ENCODE assay signal across 8 mouse cellular contexts in genomic region chr14:37135671-37136070, GRCm38 (mm10). TPM values are rescaled to one million over a fixed set of nuclear protein-coding genes. Genes with fewer than 3 reads are reported as not detected.
A peak's percentile ranks its signal among the peaks of the same experiment; 100 is the strongest.
DNase-seq lines count a peak whose midpoint lies in the region; ATAC-seq and TF ChIP-seq lines count a peak whose summit lies in the region.

No protein-coding gene starts in this region.

- peak overlapping the region; percentile 90 for H3K4me3 ChIP-seq in heart, adult 2 months
- H3K4me3 ChIP-seq in E14TG2a.4 (replicated peaks; ENCODE audit: low read length) = peak overlapping the region; percentile 96
- peak overlapping the region; percentile 96 for H3K4me3 ChIP-seq in forebrain, embryonic 15.5 days
- H3K4me3 ChIP-seq in liver, embryonic 16.5 days (ENCODE audit: low read depth, low read length) = peak overlapping the region; percentile 85

- no peak for TF ChIP-seq EP300 in heart, adult 2 months (IDR thresholded peaks at IDR 0.05; ENCODE audit: insufficient read depth, low read depth, low read length)

- intact Hi-C loops in heart, adult 2 months (cut with DNase I) = loop anchor here (10.0 kb wide), 1 partner anchor 211 kb away; no protein-coding TSS in a partner anchor

- no peak for TF ChIP-seq POLR2A in heart, adult 2 months (IDR thresholded peaks at IDR 0.05; ENCODE audit: insufficient read depth, low read depth, low read length)

- peaks cover 2% of the 10 kb centered on the region; the same call in 1 of the 2 replicates for H3K4me1 ChIP-seq in heart, adult 2 months (ENCODE audit: control insufficient read depth, insufficient read depth, low read length)
- H3K4me1 ChIP-seq in E14TG2a.4 (replicated peaks; ENCODE audit: low read depth, low read length) = peaks cover 14% of the 10 kb centered on the region
- H3K4me1 ChIP-seq in forebrain, embryonic 15.5 days = peaks cover 12% of the 10 kb centered on the region
- H3K4me1 ChIP-seq in liver, embryonic 16.5 days (ENCODE audit: control insufficient read depth, low read depth, low read length) = peaks cover 4% of the 10 kb centered on the region

- H3K36me3 ChIP-seq in heart, adult 2 months (ENCODE audit: control insufficient read depth, insufficient read depth, low read length) = peaks cover 18% of the 10 kb centered on the region
- peaks cover 29% of the 10 kb centered on the region for H3K36me3 ChIP-seq in E14TG2a.4 (ENCODE audit: insufficient read depth, low read length)
- peaks cover 16% of the 10 kb centered on the region for H3K36me3 ChIP-seq in forebrain, embryonic 15.5 days
- peaks cover 21% of the 10 kb centered on the region for H3K36me3 ChIP-seq in liver, embryonic 16.5 days (ENCODE audit: control insufficient read depth, insufficient read depth)

- no peaks in the 10 kb centered on the region for H3K79me2 ChIP-seq in heart, adult 2 months (replicated peaks; ENCODE audit: control insufficient read depth, insufficient read depth, low read length)

- H3K27me3 ChIP-seq in heart, adult 2 months (ENCODE audit: control insufficient read depth, insufficient read depth, low read length) = no peaks in the 10 kb centered on the region
- H3K27me3 ChIP-seq in E14TG2a.4 (ENCODE audit: insufficient read depth, low read length) = no peaks in the 10 kb centered on the region
- H3K27me3 ChIP-seq in forebrain, embryonic 15.5 days = no peaks in the 10 kb centered on the region
- no peaks in the 10 kb centered on the region for H3K27me3 ChIP-seq in liver, embryonic 16.5 days (ENCODE audit: control insufficient read depth, insufficient read depth, low read depth, low read length)

- 3% methylated on average over 10 of the region's 10 CpGs for WGBS in heart, adult 2 months
- under 1% methylated on average over 10 of the region's 10 CpGs for WGBS in forebrain, embryonic 15.5 days
- 3% methylated on average over 10 of the region's 10 CpGs for WGBS in liver, embryonic 16.5 days (ENCODE audit: insufficient replicate concordance)

- ATAC-seq in forebrain, embryonic 15.5 days (replicated peaks) = peak; percentile 70
- ATAC-seq in liver, embryonic 16.5 days (ENCODE audit: low read depth) = no peak

- no peak for TF ChIP-seq CTCF in heart, adult 2 months (IDR thresholded peaks at IDR 0.05)
- no peak for TF ChIP-seq CTCF in E14TG2a.4 (conservative IDR thresholded peaks at IDR 0.05; ENCODE audit: low read length)

- no peak for DNase-seq in heart, adult 2 months
- DNase-seq in heart, adult 8-10 months (ENCODE audit: low spot score) = no peak
- DNase-seq in ovary, postnatal 14 days (ENCODE audit: low spot score) = no peak
- DNase-seq in layer of hippocampus, adult 8-10 months (ENCODE audit: low spot score in 2 of 2) = no peak
- DNase-seq in kidney, postnatal 36 days = no peak

- no peaks in the 10 kb centered on the region for H3K9me3 ChIP-seq in E14TG2a.4 (ENCODE audit: low read length)
- no peaks in the 10 kb centered on the region for H3K9me3 ChIP-seq in forebrain, embryonic 15.5 days
- no peaks in the 10 kb centered on the region for H3K9me3 ChIP-seq in liver, embryonic 16.5 days (replicated peaks; ENCODE audit: control insufficient read depth, low read length)

- H3K4me2 ChIP-seq in forebrain, embryonic 15.5 days (replicated peaks) = peak overlapping the region; percentile 57
- peak overlapping the region; percentile 78 for H3K4me2 ChIP-seq in liver, embryonic 16.5 days (ENCODE audit: low read depth, low read length)

- H3K9ac ChIP-seq in heart, adult 2 months (ENCODE audit: low read depth, low read length) = peak overlapping the region; percentile 72
- H3K9ac ChIP-seq in forebrain, embryonic 15.5 days (replicated peaks) = peak overlapping the region; percentile 52
- H3K9ac ChIP-seq in liver, embryonic 16.5 days (ENCODE audit: low read depth, low read length) = peak overlapping the region; percentile 71

- peak overlapping the region; percentile 87 for H3K27ac ChIP-seq in heart, adult 2 months
- peak overlapping the region; percentile 68 for H3K27ac ChIP-seq in forebrain, embryonic 15.5 days (replicated peaks)
- peak overlapping the region; percentile 82 for H3K27ac ChIP-seq in liver, embryonic 16.5 days (ENCODE audit: low read length)

RNA-seq across cellular contexts. Expression of gene Ghitm, which starts 0.6 kb away (rescaled TPM):
- 100 to 1,000 TPM; 604 to 677 TPM for total RNA-seq in heart, adult 2 months (2021)
- 328 and 496 TPM in 2 replicates for polyA plus RNA-seq in heart, adult 2 months (2012; rRNA removed)
- 100 to 1,000 TPM; 632 to 720 (median 680) TPM for total RNA-seq in heart, adult 8-10 months (2022)
- polyA plus RNA-seq in forebrain, embryonic 15.5 days (2015; fragmentation: Nextera tagmentation; extraction: Ambion mirVana) = 184 and 186 TPM in 2 replicates
- 252 and 258 TPM in 2 replicates for polyA plus RNA-seq in liver, embryonic 16.5 days (2015; fragmentation: Nextera tagmentation; extraction: Ambion mirVana)
- 100 to 1,000 TPM; 355 to 445 (median 417) TPM for total RNA-seq in layer of hippocampus, adult 8-10 months (2022)

RNA-seq across cellular contexts. Expression of gene 2610528A11Rik, which starts 21.8 kb away (rescaled TPM):
- total RNA-seq in heart, adult 2 months (2021) = not detected
- 0.27 TPM in 1 of 2 replicates, not detected in the other for polyA plus RNA-seq in heart, adult 2 months (2012; rRNA removed)
- not detected for total RNA-seq in heart, adult 8-10 months (2022)
- 0.28 and 0.39 TPM in 2 replicates for polyA plus RNA-seq in forebrain, embryonic 15.5 days (2015; fragmentation: Nextera tagmentation; extraction: Ambion mirVana)
- polyA plus RNA-seq in liver, embryonic 16.5 days (2015; fragmentation: Nextera tagmentation; extraction: Ambion mirVana) = 0.18 and 0.41 TPM in 2 replicates
- total RNA-seq in layer of hippocampus, adult 8-10 months (2022) = 1 to 10 TPM in 1 of 4 experiments, under 1 TPM in 3; 0.64 to 2.0 (median 0.86) TPM

RNA-seq across cellular contexts. Expression of gene Cdhr1, which starts 37.5 kb away (rescaled TPM):
- under 1 TPM in 1 of 2 experiments, not detected in 1; 0.08 TPM for total RNA-seq in heart, adult 2 months (2021)
- 0.06 and 0.16 TPM in 2 replicates for polyA plus RNA-seq in heart, adult 2 months (2012; rRNA removed)
- not detected for total RNA-seq in heart, adult 8-10 months (2022)
- polyA plus RNA-seq in forebrain, embryonic 15.5 days (2015; fragmentation: Nextera tagmentation; extraction: Ambion mirVana) = 3.0 TPM in 2 replicates
- polyA plus RNA-seq in liver, embryonic 16.5 days (2015; fragmentation: Nextera tagmentation; extraction: Ambion mirVana) = not detected in 2 replicates
- 1 to 10 TPM; 6.3 to 7.1 (median 6.9) TPM for total RNA-seq in layer of hippocampus, adult 8-10 months (2022)

Comparison
In these comparisons a context has a peak if more than half of its experiments do, and no peak if none do; other contexts are left out.
1. RNA of gene Cdhr1, which starts 37.5 kb away (total RNA-seq): 6.3 to 7.1 TPM in layer of hippocampus, adult 8-10 months; 0.08 TPM in heart, adult 2 months and not detected in heart, adult 8-10 months; every median in the first group is over 4 times any median in the second.
2. Peak in every context shown above with its lines, with median percentiles within 50 percentile points of each other: H3K27ac ChIP-seq, H3K4me3 ChIP-seq and H3K9ac ChIP-seq.